Mouse (Mus musculus): ENCODE data around the gene Pomc.
"Not testable (repeated sequence)": the region's sequence is repeated elsewhere in the genome, so short reads cannot be mapped to it uniquely, and the experiment has no call there.

The Pomc gene

GRCm38 (mm10) chr12:3954651-3955050 is at the start of gene Pomc:
Pomc (plus strand) TSS chr12:3954951.
- CTCF ChIA-PET = no interaction called here

- CTCF ChIA-PET = no interaction called here
Observed at GRCm38 (mm10) chr12:3905436-3905835, 49.3 kb upstream of the Pomc start.

GRCm38 (mm10) chr12:3906308-3906707 is 48.4 kb upstream of the Pomc start:
- CTCF ChIA-PET = no interaction called here

- CTCF ChIA-PET = no interaction called here
Observed at GRCm38 (mm10) chr12:3907008-3907407, 47.7 kb upstream of the Pomc start.

- CTCF ChIA-PET = no interaction called here
Observed at GRCm38 (mm10) chr12:3907418-3907817, 47.3 kb upstream of the Pomc start.

GRCm38 (mm10) chr12:3910466-3911093 is 44.2 kb upstream of the Pomc start:
- CTCF ChIA-PET = no interaction called here

- CTCF ChIA-PET = no interaction called here
Observed at GRCm38 (mm10) chr12:3911831-3912348, 42.9 kb upstream of the Pomc start.

GRCm38 (mm10) chr12:3915852-3916251 is 38.9 kb upstream of the Pomc start:
- CTCF ChIA-PET = no interaction called here

GRCm38 (mm10) chr12:3917668-3918341 is 36.9 kb upstream of the Pomc start:
- CTCF ChIA-PET = no interaction called here

- CTCF ChIA-PET = no interaction called here
Observed at GRCm38 (mm10) chr12:3918577-3918976, 36.2 kb upstream of the Pomc start.

- CTCF ChIA-PET = no interaction called here
Observed at GRCm38 (mm10) chr12:3919423-3919822, 35.3 kb upstream of the Pomc start.

- CTCF ChIA-PET = interaction anchor here (1.1 kb wide), 1 partner anchor 134 kb away, joined by 4 read pairs; no protein-coding TSS in a partner anchor
Observed at GRCm38 (mm10) chr12:3926127-3926526, 28.6 kb upstream of the Pomc start.

- CTCF ChIA-PET = no interaction called here
Observed at GRCm38 (mm10) chr12:3928841-3929240, 25.9 kb upstream of the Pomc start.

GRCm38 (mm10) chr12:3930090-3930865 is 24.5 kb upstream of the Pomc start:
- CTCF ChIA-PET = not testable (repeated sequence)

- CTCF ChIA-PET = no interaction called here
Observed at GRCm38 (mm10) chr12:3942026-3942425, 12.7 kb upstream of the Pomc start.

- CTCF ChIA-PET = no interaction called here
Observed at GRCm38 (mm10) chr12:3944454-3945073, 10.2 kb upstream of the Pomc start.

GRCm38 (mm10) chr12:3947503-3947902 is 7.2 kb upstream of the Pomc start:
- CTCF ChIA-PET = no interaction called here

GRCm38 (mm10) chr12:3955371-3955770 is 620 bp downstream of the Pomc start:
- CTCF ChIA-PET = no interaction called here

- CTCF ChIA-PET = no interaction called here
Observed at GRCm38 (mm10) chr12:3956351-3956750, 1.6 kb downstream of the Pomc start.

GRCm38 (mm10) chr12:3959791-3960543 is 5.2 kb downstream of the Pomc start:
- CTCF ChIA-PET = interaction anchor here (0.7 kb wide), 1 partner anchor 284 kb away, joined by 3 read pairs; no protein-coding TSS in a partner anchor

GRCm38 (mm10) chr12:3960553-3960952 is 5.8 kb downstream of the Pomc start:
- CTCF ChIA-PET = no interaction called here

- CTCF ChIA-PET = no interaction called here
Observed at GRCm38 (mm10) chr12:3967196-3967595, 12.4 kb downstream of the Pomc start.
